In the genomic region with DNA sequence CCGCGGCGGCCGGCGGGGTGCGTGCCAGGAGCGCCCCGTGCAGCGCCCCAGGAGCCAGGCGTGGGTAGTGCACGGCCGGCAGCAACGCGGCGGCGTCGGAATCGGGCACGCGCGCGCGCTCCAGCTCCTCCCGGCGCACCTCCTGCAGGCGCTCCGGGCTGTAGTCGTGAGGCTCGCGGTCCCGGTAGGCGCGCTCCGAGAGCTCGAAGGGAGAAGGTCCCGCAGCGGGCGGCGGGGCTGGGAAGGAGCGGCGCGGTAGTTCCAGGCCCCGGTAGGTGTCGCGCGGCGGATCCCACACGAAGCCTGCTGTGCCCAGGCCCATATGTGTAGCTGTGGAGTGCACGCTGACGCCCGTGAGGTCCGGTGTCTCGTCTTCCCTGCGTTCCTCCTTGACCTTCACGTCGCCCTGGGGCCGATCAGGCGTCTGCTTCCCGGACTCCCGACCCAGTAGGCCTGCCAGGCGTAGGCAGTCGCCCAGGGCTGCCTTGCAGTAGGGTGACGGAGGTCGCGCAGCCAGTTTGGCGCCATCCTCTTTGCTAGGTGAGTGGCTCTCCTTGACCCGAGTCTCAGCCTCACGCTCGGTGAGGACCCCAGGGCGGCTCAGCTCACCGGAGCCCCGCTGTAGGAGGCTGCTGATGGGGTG, we compare ENCODE assay signal across 8 mouse cellular contexts. TPM values are rescaled to one million over a fixed set of nuclear protein-coding genes. Genes with fewer than 3 reads are reported as not detected.
DNase-seq lines count a peak whose midpoint lies in the region; ATAC-seq lines count a peak whose summit lies in the region.

No protein-coding gene starts in this region.

- peaks cover 33% of the 10 kb centered on the region for H3K36me3 ChIP-seq in hindbrain, embryonic 12.5 days

- WGBS in hindbrain, embryonic 12.5 days = 1% methylated on average over 57 of the region's 72 CpGs

- peak overlapping the region; percentile 79 for H3K4me2 ChIP-seq in hindbrain, embryonic 12.5 days (replicated peaks)

- ATAC-seq in hindbrain, embryonic 12.5 days (ENCODE audit: low FRiP score) = peak; percentile 83

- H3K4me3 ChIP-seq in hindbrain, embryonic 12.5 days = peak overlapping the region; percentile 42

- peaks cover 14% of the 10 kb centered on the region for H3K4me1 ChIP-seq in hindbrain, embryonic 12.5 days

- peak; percentile 79 for DNase-seq in R1 (ENCODE audit: low read depth, low spot score)
- DNase-seq in cerebellum, postnatal 10 days = peak; percentile 79 to 81
- DNase-seq in frontal cortex, postnatal 25 days (ENCODE audit: low spot score in 2 of 2) = peak; percentile 47 to 51
- peak; percentile 76 to 78 for DNase-seq in layer of hippocampus, postnatal 36 days
- DNase-seq in lung, postnatal 14 days = peak; percentile 74
- peak; percentile 90 for DNase-seq in retina, postnatal 1 day
- DNase-seq in urinary bladder, adult 2 months (ENCODE audit: low spot score) = peak; percentile 64

- H3K9ac ChIP-seq in hindbrain, embryonic 12.5 days = peak overlapping the region; percentile 44

- peaks cover 26% of the 10 kb centered on the region for H3K27me3 ChIP-seq in hindbrain, embryonic 12.5 days

- no peaks in the 10 kb centered on the region for H3K9me3 ChIP-seq in hindbrain, embryonic 12.5 days (replicated peaks)

- peak overlapping the region; percentile 41; the same call in 1 of the 2 replicates for H3K27ac ChIP-seq in hindbrain, embryonic 12.5 days

RNA-seq across cellular contexts. Expression of a gene that starts 18.8 kb away (rescaled TPM):
- polyA plus RNA-seq in hindbrain, embryonic 12.5 days (2016; fragmentation: Nextera tagmentation; extraction: Ambion mirVana) = not detected in 2 replicates
- not detected for total RNA-seq in layer of hippocampus, postnatal 36 days (2021)
- not detected in 2 replicates for polyA plus RNA-seq in urinary bladder, adult 2 months (2012; rRNA removed)

RNA-seq across cellular contexts. Expression of a gene that starts 20.3 kb away (rescaled TPM):
- 2.1 and 3.2 TPM in 2 replicates for polyA plus RNA-seq in hindbrain, embryonic 12.5 days (2016; fragmentation: Nextera tagmentation; extraction: Ambion mirVana)
- total RNA-seq in layer of hippocampus, postnatal 36 days (2021) = under 1 TPM in 1 of 2 experiments, not detected in 1; 0.27 TPM
- 1.7 and 1.8 TPM in 2 replicates for polyA plus RNA-seq in urinary bladder, adult 2 months (2012; rRNA removed)

Comparison
In these comparisons a context has a peak if more than half of its experiments do, and no peak if none do; other contexts are left out.
1. Peak in every context shown above with its lines: DNase-seq, ATAC-seq, H3K4me3 ChIP-seq and H3K27ac ChIP-seq.